Mouse (Mus musculus) lung, postnatal 0 days (tissue): ENCODE results near the gene Tmem132d.

ENCODE experiments used
- CTCF ChIP-seq: IDR thresholded peaks from 2 replicates; pipeline ENCODE4 v1.5.1; 2016; ENCODE audit warnings: antibody characterized with exemption, mild to moderate bottlenecking
- EP300 ChIP-seq: IDR thresholded peaks from 2 replicates; pipeline ENCODE4 v1.6.1; 2016; ENCODE audit warnings: antibody characterized with exemption, mild to moderate bottlenecking, control low read depth

- no peak for TF ChIP-seq CTCF
- TF ChIP-seq EP300: no peak
Observed at GRCm38 (mm10) chr5:127919171-127919570, 513.7 kb downstream of the Tmem132d start.
